Mouse (Mus musculus) heart, adult 2 months (tissue): Measurements from ENCODE around the gene Nim1k. TPM values are rescaled to one million over a fixed set of nuclear protein-coding genes. Genes with fewer than 3 reads are reported as not detected.
"Not testable (repeated sequence)": the region's sequence is repeated elsewhere in the genome, so short reads cannot be mapped to it uniquely, and the experiment has no call there.

Experiments
- DNase-seq, 2 experiments: peaks; one replicate each; pipeline ENCODE4 v3.0.0; 2021
- H3K27ac ChIP-seq: fragments of 200-600 bp; 2 replicates; pipeline ENCODE4 v1.8.1; 2022
- H3K27me3 ChIP-seq: fragments of 200-500 bp; 2 replicates; pipeline ENCODE4 v1.6.1; 2012; ENCODE audit warnings: mild to moderate bottlenecking, low read length, inconsistent platforms, mixed read lengths; ENCODE audit not compliant: control insufficient read depth, insufficient read depth
- H3K36me3 ChIP-seq: fragments of 200-500 bp; 2 replicates; pipeline ENCODE4 v1.6.1; 2012; ENCODE audit warnings: low read length, inconsistent platforms; ENCODE audit not compliant: control insufficient read depth, insufficient read depth
- H3K4me1 ChIP-seq: fragments of 200-500 bp; 2 replicates; pipeline ENCODE4 v1.6.1; 2011; ENCODE audit warnings: low read length; ENCODE audit not compliant: control insufficient read depth, insufficient read depth
- H3K4me3 ChIP-seq: fragments of 200-600 bp; 2 replicates; pipeline ENCODE4 v1.8.1; 2022
- H3K79me2 ChIP-seq: fragments of 200-500 bp; replicated peaks from 2 replicates; pipeline ENCODE4 v1.6.1; 2012; ENCODE audit warnings: mild to moderate bottlenecking, inconsistent platforms, low read length, moderate library complexity, mixed read lengths; ENCODE audit not compliant: control insufficient read depth, insufficient read depth
- H3K9ac ChIP-seq: fragments of 200-500 bp; 2 replicates; pipeline ENCODE4 v1.6.1; 2012; ENCODE audit warnings: low read depth, mild to moderate bottlenecking, control low read depth, inconsistent platforms, low read length, mixed read lengths
- CTCF ChIP-seq: fragments of 200-600 bp; IDR thresholded peaks from 2 replicates; pipeline ENCODE4 v1.8.1; 2022; ENCODE audit warnings: antibody characterized with exemption, mild to moderate bottlenecking, moderate library complexity
- EP300 ChIP-seq: fragments of 200-500 bp; IDR thresholded peaks from 2 replicates; pipeline ENCODE4 v1.6.1; 2011; ENCODE audit warnings: low read depth, low read length, control low read depth; ENCODE audit not compliant: insufficient read depth
- POLR2A ChIP-seq: fragments of 200-500 bp; IDR thresholded peaks from 2 replicates; pipeline ENCODE4 v1.6.1; 2011; ENCODE audit warnings: mild to moderate bottlenecking, low read depth, low read length, control low read depth; ENCODE audit not compliant: insufficient read depth
- WGBS: fragments of 180-500 bp; shearing (Covaris S2); methylation state at CpG from one replicate; pipeline ENCODE4 v1.1.7; 2018; 5-methylcytosine and 5-hydroxymethylcytosine counted together
- intact Hi-C: fragments of 180-260 bp; cut with DNase I; formaldehyde crosslinking; loops from one replicate; pipeline ENCODE4 v1.15.1; 2025
- polyA plus RNA-seq: library from polyadenylated mRNA; depleted of rRNA; stranded (reverse); fragments of >200 nt; gene quantifications from 2 replicates; pipeline ENCODE4 v1.2.3, GENCODE M21; 2012
- total RNA-seq, 2 experiments: library from RNA; stranded (reverse); gene quantifications; 2 replicates each; pipeline ENCODE4 v1.2.3; 2021

Nim1k gene
- total and polyA plus RNA-seq, 3 experiments = 0.64 to 1.8 (median 1.2) TPM

DNA sequence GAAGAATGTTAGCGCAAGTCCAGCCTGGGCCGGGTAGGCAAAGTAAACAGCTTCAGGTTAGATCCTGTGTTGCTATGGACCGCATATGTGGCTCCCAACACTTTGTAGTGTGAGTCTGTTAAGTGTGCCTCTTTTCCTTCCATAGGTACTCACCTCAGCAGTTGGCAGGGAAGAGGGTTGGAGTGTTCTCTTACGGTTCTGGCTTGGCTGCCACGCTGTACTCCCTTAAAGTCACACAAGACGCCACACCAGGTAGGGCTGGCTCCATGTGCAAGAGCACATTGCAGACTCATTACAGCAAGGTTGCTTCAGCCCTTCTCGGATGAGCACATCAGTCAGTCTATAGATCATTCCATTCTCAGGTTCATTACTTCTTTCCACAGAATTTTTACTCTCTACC lies 51.4 kb downstream of the Nim1k start:
- TF ChIP-seq POLR2A (no peak), EP300 (no peak), CTCF (no peak)
- H3K27me3 ChIP-seq = no peaks in the 10 kb centered on the region
- 87% methylated on average over 7 of the region's 7 CpGs for whole genome bisulfite sequencing

DNA sequence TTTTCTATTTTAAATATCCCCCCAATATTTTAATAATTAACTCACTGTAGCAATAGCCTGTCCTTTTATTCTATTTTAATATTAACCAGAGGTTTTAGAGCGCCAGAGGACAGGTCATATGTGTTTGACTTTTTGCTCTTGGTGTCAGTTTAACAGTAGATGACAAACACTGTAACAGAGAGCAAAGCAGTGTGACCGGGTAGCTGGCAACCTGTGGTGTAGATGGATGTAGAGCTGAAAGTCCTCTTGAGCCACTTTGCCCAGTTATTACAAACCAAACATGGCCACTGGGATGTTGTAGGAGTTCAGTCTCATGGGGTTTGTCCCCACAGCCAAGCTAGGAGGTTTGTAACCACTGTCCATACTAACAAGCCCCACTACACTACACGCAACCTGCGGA lies 57.2 kb downstream of the Nim1k start:
- intact Hi-C loops = no loop called here
- Histone ChIP-seq H3K79me2 (no peaks in the 10 kb centered on the region), H3K4me3 (no peak overlapping the region), H3K36me3 (peaks cover 3% of the 10 kb centered on the region), H3K27me3 (no peaks in the 10 kb centered on the region), H3K27ac (no peak overlapping the region), H3K9ac (no peak overlapping the region), H3K4me1 (no peaks in the 10 kb centered on the region)
- 95% methylated on average over 4 of the region's 4 CpGs for WGBS
- DNase-seq = no peak
- TF ChIP-seq CTCF (no peak), POLR2A (no peak), EP300 (no peak)

More for the DNA sequence above, 51.4 kb downstream of the Nim1k start:
- intact Hi-C loops = no loop called here
- DNase-seq = no peak
- no peaks in the 10 kb centered on the region for H3K79me2 ChIP-seq
- peaks cover 4% of the 10 kb centered on the region for H3K36me3 ChIP-seq
- H3K9ac ChIP-seq = no peak overlapping the region
- no peak overlapping the region for H3K4me3 ChIP-seq
- no peaks in the 10 kb centered on the region for H3K4me1 ChIP-seq
- H3K27ac ChIP-seq = no peak overlapping the region

DNA sequence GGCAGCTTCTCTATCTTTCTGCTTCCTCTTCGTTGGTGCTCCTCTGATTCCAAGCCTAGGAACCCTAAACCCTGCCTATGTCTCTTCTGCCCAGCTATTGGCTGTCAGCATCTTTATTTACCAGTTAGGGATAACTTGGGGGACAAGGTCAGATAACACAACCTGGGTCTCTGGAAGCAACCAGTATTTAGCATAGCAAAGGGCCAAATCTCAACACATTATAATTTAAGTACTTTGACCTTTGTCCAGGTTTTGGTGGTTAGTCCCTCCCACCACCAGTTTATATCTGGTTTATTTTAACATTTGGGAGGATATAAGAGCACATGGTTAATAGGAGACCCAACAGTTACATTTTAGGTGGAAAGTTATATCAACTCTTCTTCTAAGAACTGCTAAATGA lies 59.2 kb downstream of the Nim1k start:
- Histone ChIP-seq H3K9ac (no peak overlapping the region), H3K27me3 (no peaks in the 10 kb centered on the region), H3K79me2 (no peaks in the 10 kb centered on the region), H3K27ac (no peak overlapping the region), H3K4me1 (no peaks in the 10 kb centered on the region; the same call in 1 of the 2 replicates), H3K4me3 (no peak overlapping the region), H3K36me3 (peaks cover 4% of the 10 kb centered on the region)
- 83% methylated on average over 1 of the region's 1 CpGs for WGBS
- intact Hi-C loops = no loop called here
- TF ChIP-seq POLR2A = no peak
- TF ChIP-seq EP300 = no peak
- TF ChIP-seq CTCF = no peak
- DNase-seq = no peak

DNA sequence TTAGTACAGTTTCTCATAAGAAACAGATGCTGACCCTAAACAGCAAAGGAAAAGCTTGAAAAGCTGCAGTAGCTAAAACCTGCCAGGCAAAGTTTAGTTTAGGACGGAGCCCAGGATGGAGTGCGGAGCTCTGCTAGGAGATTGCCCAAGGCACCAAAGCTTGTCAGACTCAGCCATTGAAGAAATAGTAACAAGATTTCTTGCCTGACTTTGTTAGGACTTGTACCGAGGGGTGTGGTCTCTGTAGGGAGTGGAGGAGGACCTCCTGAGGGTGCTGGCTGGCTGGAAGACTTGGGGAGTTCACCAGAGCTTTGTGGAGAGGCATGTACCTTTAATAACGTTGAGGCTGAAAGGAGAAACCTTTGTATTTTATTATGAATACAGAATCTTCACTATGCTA lies 60.0 kb downstream of the Nim1k start:
- Histone ChIP-seq H3K4me1 (peaks cover 2% of the 10 kb centered on the region), H3K27ac (no peak overlapping the region), H3K4me3 (no peak overlapping the region), H3K79me2 (0 out of 2 replicates have a peak, but pooled peaks cover 2% of the 10 kb centered on the region), H3K36me3 (peaks cover 5% of the 10 kb centered on the region), H3K27me3 (no peaks in the 10 kb centered on the region), H3K9ac (no peak overlapping the region)
- 79% methylated on average over 4 of the region's 4 CpGs for WGBS
- intact Hi-C loops = no loop called here
- TF ChIP-seq EP300 = no peak
- no peak for TF ChIP-seq POLR2A
- no peak for TF ChIP-seq CTCF
- DNase-seq = no peak

DNA sequence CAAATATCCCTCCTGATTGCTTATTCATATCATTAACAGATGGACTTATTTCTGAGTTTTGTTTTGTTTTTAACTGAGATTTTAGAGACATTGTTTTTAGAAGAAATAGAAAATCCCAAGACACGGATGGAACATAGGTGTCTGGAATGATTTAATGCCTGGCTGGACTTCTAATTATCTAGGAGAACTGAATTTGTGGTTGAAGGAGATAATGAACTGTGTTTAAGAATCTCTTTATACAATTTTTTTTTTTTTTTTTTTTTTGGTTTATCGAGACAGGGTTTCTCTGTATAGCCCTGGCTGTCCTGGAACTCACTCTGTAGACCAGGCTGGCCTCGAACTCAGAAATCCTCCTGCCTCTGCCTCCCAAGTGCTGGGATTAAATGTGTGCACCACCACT lies 63.7 kb downstream of the Nim1k start:
- WGBS = 81% methylated on average over 3 of the region's 3 CpGs
- intact Hi-C loops = loop anchor here (2.0 to 5.0 kb wide), 2 partner anchors 65 to 99 kb away; partner anchors contain the start of genes Nim1k and Zfp131
- H3K36me3 ChIP-seq, H3K79me2 ChIP-seq, H3K4me3 ChIP-seq, H3K27me3 ChIP-seq, H3K4me1 ChIP-seq, H3K27ac ChIP-seq, DNase-seq, H3K9ac ChIP-seq: not testable (repeated sequence)

DNA sequence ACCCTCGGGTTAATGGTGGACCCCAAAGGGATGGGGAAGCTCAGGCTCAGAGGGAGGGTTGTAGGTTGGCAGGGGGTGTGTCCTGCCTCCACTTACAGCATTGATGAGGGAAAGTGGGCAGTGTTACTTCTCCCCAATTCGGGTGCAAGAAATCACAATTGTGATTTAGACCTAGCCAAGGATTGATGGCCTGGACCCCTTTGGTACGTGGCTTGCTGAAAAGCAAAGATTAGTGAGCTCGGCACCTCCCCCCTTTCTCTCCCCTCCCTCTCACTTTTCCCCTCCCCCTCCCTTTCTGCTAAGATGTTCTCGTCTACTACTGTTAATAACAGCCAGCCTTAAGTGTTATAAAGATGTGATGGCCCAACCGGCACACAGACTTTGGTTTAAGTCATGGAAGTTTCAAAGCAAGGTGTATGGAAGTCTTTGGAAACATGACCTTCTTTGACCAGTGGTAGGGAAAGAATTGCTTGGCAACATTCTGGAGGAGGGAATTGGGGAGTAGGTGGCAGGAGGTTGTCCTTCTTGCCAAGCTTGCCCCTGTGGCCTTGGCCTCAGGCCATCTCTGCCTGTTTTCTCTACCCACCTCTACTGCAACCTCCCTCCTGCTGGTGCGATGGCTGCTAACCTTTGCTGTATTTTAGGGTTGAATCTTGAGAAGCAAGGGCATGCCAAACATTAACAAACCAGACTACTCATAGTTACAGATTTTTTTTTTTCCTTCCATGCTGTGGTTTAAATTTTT lies 64.6 kb downstream of the Nim1k start:
- peak overlapping the region; percentile 93 for H3K4me3 ChIP-seq
- H3K4me1 ChIP-seq = peaks cover 2% of the 10 kb centered on the region
- 0 out of 2 replicates have a peak, but pooled peaks cover 2% of the 10 kb centered on the region for H3K79me2 ChIP-seq
- TF ChIP-seq CTCF = no peak
- DNase-seq = no peak
- 5% methylated on average over 7 of the region's 7 CpGs for WGBS
- H3K27ac ChIP-seq = peak overlapping the region; percentile 93
- H3K27me3 ChIP-seq = no peaks in the 10 kb centered on the region
- peak overlapping the region; percentile 85 for H3K9ac ChIP-seq
- H3K36me3 ChIP-seq = peaks cover 2% of the 10 kb centered on the region; the same call in 1 of the 2 replicates
- intact Hi-C loops = loop anchor here (2.0 to 5.0 kb wide), 2 partner anchors 66 to 100 kb away; partner anchors contain the start of genes Nim1k and Zfp131
